In genomic region chr4:127324759-127325158, GRCm38 (mm10) we compare ENCODE assay signal across 8 mouse cellular contexts. TPM values are rescaled to one million over a fixed set of nuclear protein-coding genes. Genes with fewer than 3 reads are reported as not detected.
DNase-seq lines count a peak whose midpoint lies in the region; ATAC-seq and TF ChIP-seq lines count a peak whose summit lies in the region.

No protein-coding gene starts in this region.

- 9% methylated on average over 6 of the region's 6 CpGs for WGBS in embryonic facial prominence, embryonic 15.5 days
- 6% methylated on average over 6 of the region's 6 CpGs for WGBS in lung, adult 2 months
- 9% methylated on average over 6 of the region's 6 CpGs for WGBS in olfactory bulb, adult 2 months

- in situ Hi-C loops in CH12.LX (cut with MboI; ENCODE audit: low pct_ligation_motif_present, low pct_unique_long_range_greater_than_20kb, low sequenced_read_pairs) = no loop called here

- no peaks in the 10 kb centered on the region for H3K79me2 ChIP-seq in CH12.LX (replicated peaks; ENCODE audit: control insufficient read depth, extremely low read depth, insufficient read depth, poor library complexity, severe bottlenecking)

- TF ChIP-seq RAD21 in CH12.LX (IDR thresholded peaks at IDR 0.05; ENCODE audit: low read depth, low read length) = peak; percentile 69

- TF ChIP-seq CTCF in CH12.LX (conservative IDR thresholded peaks at IDR 0.05 in 1 of 2, IDR thresholded peaks at IDR 0.05 in 1 of 2; ENCODE audit: low read depth in 2 of 2, low read length in 2 of 2) = peak; percentile 58 to 80
- peak; percentile 84 for TF ChIP-seq CTCF in layer of hippocampus, adult 2 months (conservative IDR thresholded peaks at IDR 0.05)
- peak; percentile 91 for TF ChIP-seq CTCF in lung, adult 2 months (IDR thresholded peaks at IDR 0.05; ENCODE audit: insufficient read depth, low read length)
- TF ChIP-seq CTCF in olfactory bulb, adult 2 months (IDR thresholded peaks at IDR 0.05; ENCODE audit: insufficient read depth, low read depth, low read length) = peak; percentile 56

- no peak overlapping the region for H3K27ac ChIP-seq in CH12.LX (ENCODE audit: insufficient read depth, low read depth)
- no peak overlapping the region for H3K27ac ChIP-seq in embryonic facial prominence, embryonic 15.5 days (replicated peaks)
- H3K27ac ChIP-seq in layer of hippocampus, adult 2 months = no peak overlapping the region
- no peak overlapping the region for H3K27ac ChIP-seq in olfactory bulb, adult 2 months (ENCODE audit: insufficient read depth, low read depth, low read length)

- peak; percentile 40; the same call in 1 of the 2 replicates for ATAC-seq in embryonic facial prominence, embryonic 15.5 days (ENCODE audit: insufficient number of reproducible peaks, low FRiP score, low TSS enrichment, low read depth)

- H3K4me3 ChIP-seq in CH12.LX (replicated peaks in 1 of 3; ENCODE audit: low read depth in 2 of 3, low read length in 2 of 3, poor library complexity in 1 of 3) = no peak overlapping the region
- no peak overlapping the region for H3K4me3 ChIP-seq in embryonic facial prominence, embryonic 15.5 days (replicated peaks)
- H3K4me3 ChIP-seq in layer of hippocampus, adult 2 months = no peak overlapping the region
- no peak overlapping the region for H3K4me3 ChIP-seq in lung, adult 2 months (replicated peaks; ENCODE audit: extremely low read depth, low read depth, low read length)
- H3K4me3 ChIP-seq in olfactory bulb, adult 2 months (ENCODE audit: insufficient read depth, low read depth, low read length) = no peak overlapping the region

- no peak for TF ChIP-seq POLR2A in CH12.LX (IDR thresholded peaks at IDR 0.05; ENCODE audit: low read depth, low read length)
- TF ChIP-seq POLR2A in lung, adult 2 months (IDR thresholded peaks at IDR 0.05; ENCODE audit: borderline replicate concordance, extremely low read depth, low read depth, low read length) = no peak
- no peak for TF ChIP-seq POLR2A in olfactory bulb, adult 2 months (IDR thresholded peaks at IDR 0.05; ENCODE audit: insufficient read depth, low read depth, low read length)

- H3K9me3 ChIP-seq in CH12.LX (replicated peaks; ENCODE audit: low read length) = no peaks in the 10 kb centered on the region
- H3K9me3 ChIP-seq in embryonic facial prominence, embryonic 15.5 days (replicated peaks) = no peaks in the 10 kb centered on the region

- dilution Hi-C loops in CH12.LX (cut with MboI; ENCODE audit: extremely low pct_ligation_motif_present, extremely low pct_unique_long_range_greater_than_20kb, low sequenced_read_pairs) = no loop called here

- no peaks in the 10 kb centered on the region for H3K36me3 ChIP-seq in CH12.LX (replicated peaks in 1 of 2; ENCODE audit: control insufficient read depth in 1 of 2, insufficient read depth in 1 of 2, low read length in 1 of 2)
- no peaks in the 10 kb centered on the region for H3K36me3 ChIP-seq in embryonic facial prominence, embryonic 15.5 days

- H3K4me1 ChIP-seq in CH12.LX (ENCODE audit: control insufficient read depth in 1 of 2, insufficient read depth in 2 of 2) = peaks cover 5 to 6% of the 10 kb centered on the region in 2 experiments
- H3K4me1 ChIP-seq in embryonic facial prominence, embryonic 15.5 days = peaks cover 9% of the 10 kb centered on the region; the same call in 1 of the 2 replicates
- no peaks in the 10 kb centered on the region for H3K4me1 ChIP-seq in lung, adult 2 months (ENCODE audit: control insufficient read depth, insufficient read depth, low read length)
- H3K4me1 ChIP-seq in olfactory bulb, adult 2 months (ENCODE audit: control insufficient read depth, insufficient read depth, low read length) = peaks cover 5% of the 10 kb centered on the region

- TF ChIP-seq EP300 in CH12.LX (IDR thresholded peaks at IDR 0.05; ENCODE audit: low read length) = no peak

- peak; percentile 80 for DNase-seq in CH12.LX (ENCODE audit: extremely low read depth)
- DNase-seq in adrenal gland, postnatal 36 days = peak; percentile 81 to 86
- peak; percentile 85 for DNase-seq in heart, postnatal 4 days
- DNase-seq in layer of hippocampus, adult 2 months (ENCODE audit: low spot score in 2 of 2) = peak; percentile 69 to 85
- DNase-seq in lung, adult 2 months = peak; percentile 71
- peak; percentile 39 to 58 for DNase-seq in thymus, postnatal 36 days

- no peak overlapping the region for H3K4me2 ChIP-seq in CH12.LX (ENCODE audit: insufficient read depth, low read depth, poor library complexity, severe bottlenecking)
- H3K4me2 ChIP-seq in embryonic facial prominence, embryonic 15.5 days (replicated peaks) = no peak overlapping the region

- H3K9ac ChIP-seq in CH12.LX (ENCODE audit: insufficient read depth, low read depth) = no peak overlapping the region
- no peak overlapping the region for H3K9ac ChIP-seq in embryonic facial prominence, embryonic 15.5 days

- H3K27me3 ChIP-seq in CH12.LX (replicated peaks) = peaks cover 16% of the 10 kb centered on the region
- H3K27me3 ChIP-seq in embryonic facial prominence, embryonic 15.5 days = peaks cover 26% of the 10 kb centered on the region

TF ChIP-seq in CH12.LX, 34 proteins besides CTCF, POLR2A, EP300 and RAD21:
- TF ChIP-seq SMC3 (IDR thresholded peaks at IDR 0.05; ENCODE audit: low read depth, low read length) = peak; percentile 48
- no peak for TF ChIP-seq NRF1 (IDR thresholded peaks at IDR 0.05; ENCODE audit: low read depth, low read length)
- TF ChIP-seq ZC3H11A (IDR thresholded peaks at IDR 0.05; ENCODE audit: low read depth, low read length) = no peak
- TF ChIP-seq MAX (IDR thresholded peaks at IDR 0.05; ENCODE audit: low read length) = peak; percentile 94
- TF ChIP-seq ZMIZ1 (IDR thresholded peaks at IDR 0.05; ENCODE audit: low read depth, low read length) = no peak
- peak; percentile 97 for TF ChIP-seq MYC (IDR thresholded peaks at IDR 0.05; ENCODE audit: low read depth, low read length)
- TF ChIP-seq JUN (IDR thresholded peaks at IDR 0.05; ENCODE audit: insufficient read depth, low read depth, low read length) = no peak
- peak; percentile 47; the same call in 1 of the 2 replicates for TF ChIP-seq BHLHE40 (IDR thresholded peaks at IDR 0.05; ENCODE audit: low read depth, low read length)
- TF ChIP-seq MXI1 (IDR thresholded peaks at IDR 0.05; ENCODE audit: low read depth, low read length) = peak; percentile 63; the same call in 1 of the 2 replicates
- no peak for TF ChIP-seq E2F4 (IDR thresholded peaks at IDR 0.05; ENCODE audit: insufficient replicate concordance, low read depth, low read length)
- TF ChIP-seq ZKSCAN1 (IDR thresholded peaks at IDR 0.05; ENCODE audit: borderline replicate concordance, low read depth, low read length) = no peak
TF ChIP-seq in CH12.LX: peak in this region for 5.

RNA-seq across cellular contexts. Expression of gene Gjb3, which starts 5.9 kb away (rescaled TPM):
- not detected in 2 replicates for total RNA-seq in CH12.LX (2012; rRNA removed)
- not detected in 2 replicates for total RNA-seq in CH12.LX (2014; rRNA removed)
- polyA plus RNA-seq in CH12.LX (2012; ENCODE audit: insufficient read length, low read depth) = not detected in 2 replicates
- not detected for total RNA-seq in adrenal gland, postnatal 36 days (2021)
- polyA plus RNA-seq in embryonic facial prominence, embryonic 15.5 days (2015; fragmentation: Nextera tagmentation; extraction: Ambion mirVana) = 14.3 and 16.0 TPM in 2 replicates
- total RNA-seq in heart, postnatal 4 days (2021) = under 1 TPM in 1 of 2 experiments, not detected in 1; 0.43 TPM
- total RNA-seq in layer of hippocampus, adult 2 months (2021) = under 1 TPM; 0.37 to 0.38 TPM
- 3.1 and 7.3 TPM in 2 replicates for polyA plus RNA-seq in lung, adult 2 months (2012; rRNA removed)
- polyA plus RNA-seq in olfactory bulb, adult 2 months (2012; ENCODE audit: insufficient read depth, insufficient read length, low replicate concordance, missing spikeins) = not detected in 2 replicates

RNA-seq across cellular contexts. Expression of gene Gja4, which starts 10.9 kb away (rescaled TPM):
- total RNA-seq in CH12.LX (2012; rRNA removed) (not detected in 2 replicates), CH12.LX (2014; rRNA removed) (not detected in 2 replicates)
- not detected in 2 replicates for polyA plus RNA-seq in CH12.LX (2012; ENCODE audit: insufficient read length, low read depth)
- 1 to 10 TPM; 4.5 to 4.7 TPM for total RNA-seq in adrenal gland, postnatal 36 days (2021)
- 17.7 and 17.8 TPM in 2 replicates for polyA plus RNA-seq in embryonic facial prominence, embryonic 15.5 days (2015; fragmentation: Nextera tagmentation; extraction: Ambion mirVana)
- 10 to 100 TPM; 25.3 to 27.4 TPM for total RNA-seq in heart, postnatal 4 days (2021)
- 1 to 10 TPM; 2.2 to 4.2 TPM for total RNA-seq in layer of hippocampus, adult 2 months (2021)
- polyA plus RNA-seq in lung, adult 2 months (2012; rRNA removed) = 159 and 211 TPM in 2 replicates
- not detected in 2 replicates for polyA plus RNA-seq in olfactory bulb, adult 2 months (2012; ENCODE audit: insufficient read depth, insufficient read length, low replicate concordance, missing spikeins)

RNA-seq across cellular contexts. Expression of gene Gjb4, which starts 29.1 kb away (rescaled TPM):
- total RNA-seq in CH12.LX (2012; rRNA removed) (not detected in 2 replicates), CH12.LX (2014; rRNA removed) (not detected in 2 replicates)
- polyA plus RNA-seq in CH12.LX (2012; ENCODE audit: insufficient read length, low read depth) = not detected in 2 replicates
- not detected for total RNA-seq in adrenal gland, postnatal 36 days (2021)
- polyA plus RNA-seq in embryonic facial prominence, embryonic 15.5 days (2015; fragmentation: Nextera tagmentation; extraction: Ambion mirVana) = 4.4 and 5.3 TPM in 2 replicates
- total RNA-seq in heart, postnatal 4 days (2021) = not detected
- total RNA-seq in layer of hippocampus, adult 2 months (2021) = not detected
- polyA plus RNA-seq in lung, adult 2 months (2012; rRNA removed) = 0.19 and 3.7 TPM in 2 replicates
- not detected in 2 replicates for polyA plus RNA-seq in olfactory bulb, adult 2 months (2012; ENCODE audit: insufficient read depth, insufficient read length, low replicate concordance, missing spikeins)

RNA-seq across cellular contexts. Expression of gene Gjb5, which starts 33.2 kb away (rescaled TPM):
- total RNA-seq in CH12.LX (2012; rRNA removed) = 0.29 and 0.34 TPM in 2 replicates
- 0.39 and 0.50 TPM in 2 replicates for total RNA-seq in CH12.LX (2014; rRNA removed)
- 0.23 TPM in 1 of 2 replicates, not detected in the other for polyA plus RNA-seq in CH12.LX (2012; ENCODE audit: insufficient read length, low read depth)
- total RNA-seq in adrenal gland, postnatal 36 days (2021) = under 1 TPM; 0.36 to 0.40 TPM
- 2.3 and 3.4 TPM in 2 replicates for polyA plus RNA-seq in embryonic facial prominence, embryonic 15.5 days (2015; fragmentation: Nextera tagmentation; extraction: Ambion mirVana)
- under 1 TPM; 0.50 to 0.54 TPM for total RNA-seq in heart, postnatal 4 days (2021)
- not detected for total RNA-seq in layer of hippocampus, adult 2 months (2021)
- polyA plus RNA-seq in lung, adult 2 months (2012; rRNA removed) = 1.3 and 1.9 TPM in 2 replicates
- polyA plus RNA-seq in olfactory bulb, adult 2 months (2012; ENCODE audit: insufficient read depth, insufficient read length, low replicate concordance, missing spikeins) = not detected in 2 replicates

Comparison
In these comparisons a context has a peak if more than half of its experiments do, and no peak if none do; other contexts are left out.
1. RNA of gene Gja4, which starts 10.9 kb away (total RNA-seq): 25.3 to 27.4 TPM in heart, postnatal 4 days; 4.5 to 4.7 TPM in adrenal gland, postnatal 36 days, 2.2 to 4.2 TPM in layer of hippocampus, adult 2 months and not detected in CH12.LX; every median in the first group is over 4 times any median in the second.
2. Peak in every context shown above with its lines, with median percentiles within 50 percentile points of each other: DNase-seq and CTCF ChIP-seq.